Mouse (Mus musculus): ENCODE data around the gene Bco2. TPM values are rescaled to one million over a fixed set of nuclear protein-coding genes. Genes with fewer than 3 reads are reported as not detected.

Bco2 gene
- polyA plus RNA-seq, 1 experiment from 2014 or later, result 0.13 TPM

DNA sequence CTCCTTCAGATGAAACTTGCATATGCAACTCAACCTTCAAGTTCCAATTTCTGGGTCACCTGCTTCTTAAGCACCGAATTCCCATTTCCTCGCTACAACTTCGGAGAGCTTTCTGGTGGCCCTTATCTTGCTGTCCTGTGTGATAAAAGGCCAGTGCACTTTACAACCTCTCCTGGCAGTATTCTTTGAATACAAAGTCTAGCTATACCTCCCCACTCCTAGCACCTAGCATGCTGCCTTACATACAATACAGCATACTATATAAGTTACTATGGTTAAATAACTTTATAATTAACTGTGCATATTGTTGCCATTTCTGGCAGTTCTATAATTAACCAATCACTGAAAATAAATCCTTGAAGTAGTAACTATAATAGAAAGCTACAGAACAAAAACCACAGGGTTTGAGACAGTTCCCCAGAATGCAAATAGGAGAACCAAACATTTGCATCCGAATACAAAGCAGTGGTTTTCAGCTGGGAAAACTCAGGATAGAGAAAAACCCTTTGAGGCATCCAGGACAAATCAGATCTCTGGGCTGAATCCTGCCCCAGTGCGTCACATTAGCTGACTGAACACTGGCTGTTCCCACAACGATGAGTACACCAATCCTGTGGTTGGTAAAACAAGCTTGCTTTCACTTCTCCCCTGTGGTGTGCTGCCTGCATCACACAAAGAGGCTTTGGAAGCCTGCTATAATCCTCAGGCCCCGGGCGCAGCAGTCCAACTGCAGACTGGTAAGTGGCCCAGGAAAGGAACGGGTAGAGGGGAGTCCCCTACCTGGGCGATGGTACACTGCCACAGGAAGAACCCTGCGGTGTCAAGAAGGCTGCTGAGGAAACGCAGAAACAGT lies 514 bp downstream of the Bco2 start, which contains the start of gene Il18:
TSS of gene Il18 (plus strand) at position 587 of the 853 bp plus-strand sequence.
- no peak within 1 kb of the TSS for H3K4me3 ChIP-seq

DNA sequence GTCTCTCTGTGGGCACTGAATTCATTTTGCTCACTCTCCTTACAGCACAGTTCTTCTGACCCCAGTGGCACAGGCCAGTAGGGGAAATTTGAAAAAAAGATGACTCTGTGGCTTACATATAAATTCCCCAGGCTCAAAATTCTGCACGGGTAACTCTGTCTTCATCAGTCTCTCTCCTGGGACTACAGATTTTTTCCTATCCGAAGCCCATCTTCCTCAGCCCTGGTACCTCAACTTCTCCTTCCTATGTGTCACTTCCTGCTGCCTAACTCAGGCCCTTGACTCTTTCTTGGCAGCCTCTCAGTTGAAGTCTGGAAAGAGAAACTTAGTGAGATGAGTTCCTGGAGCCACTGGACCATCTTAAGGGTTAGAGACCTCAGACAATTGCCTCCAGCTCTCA lies 1.4 kb downstream of the Bco2 start:
- ATAC-seq (replicated peaks; ENCODE audit: insufficient number of reproducible peaks, insufficient read depth, low FRiP score, low read depth), result no peak
- Histone ChIP-seq H3K4me2 (no peak overlapping the region), H3K27me3 (no peaks in the 10 kb centered on the region), H3K4me3 (no peak overlapping the region), H3K9me3 (replicated peaks) (no peaks in the 10 kb centered on the region), H3K27ac (no peak overlapping the region), H3K36me3 (no peaks in the 10 kb centered on the region), H3K9ac (no peak overlapping the region), H3K4me1 (replicated peaks) (0 out of 2 replicates have a peak, but pooled peaks cover 2% of the 10 kb centered on the region)
- 49% methylated on average over 2 of the region's 2 CpGs for WGBS

More for the DNA sequence above, 514 bp downstream of the Bco2 start, which contains the start of gene Il18:
- Histone ChIP-seq H3K27ac (no peak within 1 kb of the TSS; the same call in 1 of the 2 replicates), H3K4me1 (replicated peaks) (0 out of 2 replicates have a peak, but pooled peaks cover 2% of the 10 kb centered on the region), H3K9me3 (replicated peaks) (no peaks in the 10 kb centered on the region), H3K36me3 (no peaks in the 10 kb centered on the region), H3K27me3 (0 out of 2 replicates have a peak, but pooled peaks cover 3% of the 10 kb centered on the region), H3K4me2 (peak within 1 kb of the TSS; percentile 36; the same call in 1 of the 2 replicates), H3K9ac (no peak within 1 kb of the TSS)
- no peak for ATAC-seq (replicated peaks; ENCODE audit: insufficient number of reproducible peaks, insufficient read depth, low FRiP score, low read depth)
- 20% methylated on average over 12 of the region's 12 CpGs for WGBS

DNA sequence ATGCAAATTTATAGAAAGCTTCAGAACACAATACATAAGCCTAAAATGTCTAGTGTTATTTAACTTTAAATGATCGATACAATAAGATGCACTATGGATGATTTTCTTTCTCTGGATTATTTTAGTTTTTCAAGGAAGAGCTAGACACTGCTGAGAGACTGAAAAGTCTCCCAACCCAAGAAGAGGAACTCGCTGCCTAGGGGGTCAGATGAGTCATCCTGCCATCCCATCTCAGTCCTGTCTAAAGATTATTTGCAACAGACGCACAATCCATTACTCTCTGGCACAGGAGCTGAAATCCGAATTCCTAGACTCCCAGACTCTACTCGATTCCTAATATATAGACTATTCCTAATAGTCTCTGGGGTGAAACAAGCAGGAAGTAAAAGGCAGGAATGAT lies 2.8 kb downstream of the Bco2 start:
- Histone ChIP-seq H3K4me1 (replicated peaks) (0 out of 2 replicates have a peak, but pooled peaks cover 2% of the 10 kb centered on the region), H3K36me3 (no peaks in the 10 kb centered on the region), H3K9me3 (replicated peaks) (no peaks in the 10 kb centered on the region), H3K9ac (no peak overlapping the region), H3K4me2 (no peak overlapping the region), H3K27me3 (no peaks in the 10 kb centered on the region), H3K27ac (no peak overlapping the region), H3K4me3 (no peak overlapping the region)
- ATAC-seq (replicated peaks; ENCODE audit: insufficient number of reproducible peaks, insufficient read depth, low FRiP score, low read depth), result no peak
- WGBS, result 66% methylated on average over 5 of the region's 5 CpGs

DNA sequence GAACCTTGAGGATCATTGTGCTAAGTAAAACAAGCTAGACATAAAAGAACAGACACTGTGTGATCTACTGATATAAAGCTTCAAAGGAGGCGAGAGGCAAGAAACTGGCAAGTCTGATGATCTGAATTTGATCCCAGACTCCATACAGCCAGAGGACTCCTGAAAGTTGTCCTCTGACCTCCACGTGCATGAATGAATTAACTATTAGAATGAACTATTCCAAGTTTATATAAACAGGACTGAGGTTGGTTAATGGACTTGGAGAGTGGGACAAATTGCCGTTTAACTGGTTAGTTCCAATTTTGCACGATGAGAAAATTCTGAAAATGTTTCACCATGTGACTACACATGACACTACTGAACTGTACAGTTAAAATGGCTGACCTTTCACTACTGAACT lies 6.0 kb downstream of the Bco2 start:
- Histone ChIP-seq H3K36me3 (no peaks in the 10 kb centered on the region), H3K27me3 (no peaks in the 10 kb centered on the region), H3K4me2 (no peak overlapping the region), H3K4me1 (replicated peaks) (no peaks in the 10 kb centered on the region), H3K4me3 (no peak overlapping the region), H3K9me3 (replicated peaks) (no peaks in the 10 kb centered on the region), H3K9ac (no peak overlapping the region), H3K27ac (no peak overlapping the region)
- no peak for ATAC-seq (replicated peaks; ENCODE audit: insufficient number of reproducible peaks, insufficient read depth, low FRiP score, low read depth)
- WGBS, result 81% methylated on average over 4 of the region's 4 CpGs

DNA sequence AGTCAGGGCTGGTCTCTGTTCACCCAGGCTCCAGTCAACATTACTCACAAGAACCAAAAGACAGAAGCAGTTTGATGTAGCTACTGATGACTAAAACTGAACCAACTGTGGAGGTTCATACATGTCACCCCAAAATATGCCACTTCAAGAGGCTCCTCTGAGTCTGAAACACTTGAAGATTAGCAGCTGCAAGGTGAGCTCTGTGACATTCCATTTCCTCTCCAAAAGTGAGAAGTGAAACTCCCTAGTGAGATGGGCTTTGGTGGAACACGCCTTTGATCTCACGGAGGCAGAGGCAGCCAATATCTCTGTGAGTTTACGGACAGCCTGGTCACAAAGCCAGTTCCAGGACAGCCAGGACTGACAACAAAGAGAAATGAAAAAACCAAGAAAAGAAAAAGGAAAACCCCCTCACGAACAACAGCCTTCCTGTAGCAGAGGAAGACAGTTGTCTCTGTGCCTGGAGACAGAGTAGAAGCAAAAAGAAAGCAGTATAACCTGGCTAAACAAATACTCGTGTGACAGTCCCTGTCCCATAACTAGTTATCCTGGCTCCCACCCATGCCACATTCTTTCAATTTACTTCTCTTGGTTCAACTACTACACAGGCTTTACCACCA lies 7.0 kb downstream of the Bco2 start:
- Histone ChIP-seq H3K4me2 (no peak overlapping the region), H3K36me3 (no peaks in the 10 kb centered on the region), H3K27ac (no peak overlapping the region), H3K9ac (no peak overlapping the region), H3K9me3 (replicated peaks) (no peaks in the 10 kb centered on the region), H3K4me1 (replicated peaks) (no peaks in the 10 kb centered on the region), H3K4me3 (no peak overlapping the region), H3K27me3 (no peaks in the 10 kb centered on the region)
- ATAC-seq (replicated peaks; ENCODE audit: insufficient number of reproducible peaks, insufficient read depth, low FRiP score, low read depth), result no peak
- 24% methylated on average over 5 of the region's 5 CpGs for WGBS

DNA sequence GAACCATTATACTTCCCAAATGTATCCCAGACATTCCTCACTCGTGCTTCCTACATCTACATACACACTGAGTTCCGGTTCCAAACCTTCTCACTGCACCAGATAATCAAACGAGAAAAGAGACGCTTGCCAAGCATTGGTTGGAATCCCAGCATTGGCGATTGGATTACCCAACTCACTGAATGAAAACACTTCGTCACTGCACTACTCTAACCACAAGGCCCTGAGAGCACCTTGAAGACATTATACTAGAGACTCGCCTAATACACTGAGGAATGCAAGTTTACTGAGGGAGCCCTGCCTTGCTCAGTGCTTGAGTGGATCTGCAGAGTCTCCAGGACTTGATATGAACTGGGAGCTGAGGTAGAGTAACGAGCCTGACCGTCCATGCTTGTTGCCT lies 12.6 kb downstream of the Bco2 start:
- Histone ChIP-seq H3K4me3 (no peak overlapping the region), H3K36me3 (no peaks in the 10 kb centered on the region), H3K4me1 (replicated peaks) (no peaks in the 10 kb centered on the region), H3K9me3 (replicated peaks) (no peaks in the 10 kb centered on the region), H3K9ac (no peak overlapping the region), H3K27ac (no peak overlapping the region), H3K27me3 (no peaks in the 10 kb centered on the region), H3K4me2 (no peak overlapping the region)
- ATAC-seq (replicated peaks; ENCODE audit: insufficient number of reproducible peaks, insufficient read depth, low FRiP score, low read depth), result no peak
- WGBS, result 64% methylated on average over 9 of the region's 9 CpGs

DNA sequence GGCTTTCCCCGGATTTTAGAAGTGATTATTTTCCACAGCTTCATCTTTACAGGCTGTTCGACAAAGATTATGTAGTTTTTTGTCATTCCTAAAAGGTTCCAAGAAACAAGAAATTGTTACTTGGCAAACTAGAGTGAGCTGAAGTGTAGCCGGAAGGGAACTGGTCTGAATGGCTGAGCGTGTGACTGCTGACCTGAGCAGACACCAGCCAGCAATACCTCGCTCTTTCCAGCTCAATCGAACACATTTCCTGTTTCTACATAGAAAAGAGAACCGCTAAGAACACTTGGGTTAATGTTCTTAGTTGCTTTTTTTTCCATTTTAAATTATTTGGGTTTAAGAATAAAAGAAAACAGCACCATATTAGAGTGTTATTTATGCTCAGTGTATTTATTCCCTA lies 14.8 kb downstream of the Bco2 start:
- Histone ChIP-seq H3K36me3 (no peaks in the 10 kb centered on the region), H3K27ac (no peak overlapping the region), H3K4me1 (replicated peaks) (no peaks in the 10 kb centered on the region), H3K4me2 (no peak overlapping the region), H3K9me3 (replicated peaks) (no peaks in the 10 kb centered on the region), H3K9ac (no peak overlapping the region), H3K27me3 (no peaks in the 10 kb centered on the region), H3K4me3 (no peak overlapping the region)
- 58% methylated on average over 7 of the region's 7 CpGs for WGBS
- ATAC-seq (replicated peaks; ENCODE audit: insufficient number of reproducible peaks, insufficient read depth, low FRiP score, low read depth), result no peak

DNA sequence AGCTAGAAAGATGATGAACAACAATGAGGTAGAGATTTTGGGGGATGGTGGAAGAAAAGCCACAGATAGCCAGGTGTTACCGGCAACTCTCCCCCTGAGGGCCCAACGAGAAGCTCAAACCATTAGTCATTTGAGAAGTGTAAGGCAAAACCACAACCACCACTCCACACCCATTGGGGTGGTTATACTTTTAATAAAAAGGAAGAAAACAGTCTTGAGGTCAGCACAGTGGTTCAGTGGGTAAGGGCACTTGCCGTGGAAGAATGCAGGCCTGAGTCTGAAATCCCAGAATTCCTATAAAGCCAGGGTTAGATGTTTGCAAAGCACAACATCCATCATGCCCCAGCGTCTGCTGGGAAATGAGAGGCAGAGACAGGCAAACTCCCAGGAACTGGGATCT lies 17.7 kb downstream of the Bco2 start:
- Histone ChIP-seq H3K9ac (no peak overlapping the region), H3K9me3 (replicated peaks) (no peaks in the 10 kb centered on the region), H3K36me3 (no peaks in the 10 kb centered on the region), H3K27me3 (no peaks in the 10 kb centered on the region), H3K4me3 (no peak overlapping the region), H3K4me2 (no peak overlapping the region), H3K27ac (no peak overlapping the region), H3K4me1 (replicated peaks) (no peaks in the 10 kb centered on the region)
- ATAC-seq (replicated peaks; ENCODE audit: insufficient number of reproducible peaks, insufficient read depth, low FRiP score, low read depth), result no peak
- WGBS, result 58% methylated on average over 4 of the region's 4 CpGs

DNA sequence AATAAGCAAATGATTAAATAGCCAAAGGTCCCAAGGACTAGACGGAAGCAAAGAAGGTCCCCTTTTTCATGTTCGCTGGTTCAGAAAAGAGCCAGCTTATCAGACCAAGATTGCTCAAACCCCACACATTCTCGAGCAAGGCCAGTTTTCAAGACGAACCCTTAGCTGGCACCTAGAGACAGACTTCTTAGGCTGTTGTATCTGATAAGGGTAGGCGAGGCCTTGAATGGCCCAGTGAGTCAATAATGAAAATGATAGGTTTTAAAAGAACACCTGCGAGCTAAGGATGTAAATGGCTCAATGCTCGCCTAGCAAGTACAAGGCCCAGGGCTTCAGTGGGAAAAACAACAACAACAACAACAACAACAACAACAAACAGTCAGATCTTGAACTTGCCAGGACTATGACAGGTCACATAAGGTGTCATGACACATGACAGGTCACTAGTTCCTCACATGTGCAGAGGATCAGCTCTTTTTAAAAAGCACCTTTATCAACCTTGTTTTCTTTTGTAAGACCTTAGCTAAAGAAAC lies 18.3 kb downstream of the Bco2 start:
- Histone ChIP-seq H3K4me2 (no peak overlapping the region), H3K4me1 (replicated peaks) (no peaks in the 10 kb centered on the region), H3K4me3 (no peak overlapping the region), H3K9ac (no peak overlapping the region), H3K27ac (no peak overlapping the region), H3K27me3 (no peaks in the 10 kb centered on the region), H3K36me3 (no peaks in the 10 kb centered on the region), H3K9me3 (replicated peaks) (no peaks in the 10 kb centered on the region)
- 63% methylated on average over 7 of the region's 7 CpGs for WGBS
- ATAC-seq (replicated peaks; ENCODE audit: insufficient number of reproducible peaks, insufficient read depth, low FRiP score, low read depth), result no peak

DNA sequence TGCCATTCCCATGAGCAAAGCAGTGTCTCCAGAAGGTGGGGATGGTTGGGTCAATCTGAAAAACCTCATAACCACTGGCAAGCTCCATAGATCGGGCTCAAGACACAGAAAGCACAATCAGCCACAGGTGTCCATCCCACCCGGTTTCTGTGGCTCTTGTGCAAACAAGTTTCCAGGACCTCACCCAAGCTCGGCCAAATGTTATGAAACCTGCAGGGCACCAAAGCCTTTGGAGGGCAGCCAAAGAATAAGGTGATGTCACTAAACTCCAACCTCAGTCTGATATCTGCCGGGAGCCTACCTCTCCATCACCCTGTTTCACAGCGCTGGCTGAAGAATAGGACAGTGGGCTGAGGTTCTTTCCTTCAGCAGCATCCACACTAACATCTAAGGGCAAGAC lies 19.1 kb downstream of the Bco2 start:
- no peaks in the 10 kb centered on the region for H3K36me3 ChIP-seq
- H3K9ac ChIP-seq, result no peak overlapping the region
- no peak for ATAC-seq (replicated peaks; ENCODE audit: insufficient number of reproducible peaks, insufficient read depth, low FRiP score, low read depth)
- 64% methylated on average over 5 of the region's 5 CpGs for WGBS
- no peak overlapping the region for H3K27ac ChIP-seq
- H3K27me3 ChIP-seq, result no peaks in the 10 kb centered on the region
- no peaks in the 10 kb centered on the region for H3K9me3 ChIP-seq (replicated peaks)
- no peaks in the 10 kb centered on the region for H3K4me1 ChIP-seq (replicated peaks)
- no peak overlapping the region for H3K4me3 ChIP-seq
- H3K4me2 ChIP-seq, result no peak overlapping the region

DNA sequence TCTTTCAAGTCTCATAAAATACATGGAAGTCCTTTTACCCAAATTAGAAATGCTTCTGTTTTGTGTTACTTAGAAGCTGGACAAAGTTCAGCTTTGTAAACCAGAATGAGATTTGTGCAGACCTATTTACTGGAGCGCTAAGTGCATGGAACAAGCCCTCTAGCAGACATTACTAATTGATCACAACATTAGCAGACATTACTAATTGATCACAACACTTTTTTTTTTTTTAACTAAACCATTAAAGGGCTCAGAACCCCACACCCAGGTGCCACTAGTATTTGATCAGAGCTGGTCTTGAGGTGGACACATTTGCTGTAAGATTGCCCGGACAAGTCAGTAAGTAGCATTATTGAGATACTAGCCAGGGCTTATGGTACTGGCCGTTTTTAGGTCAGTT lies 21.2 kb downstream of the Bco2 start:
- H3K9ac ChIP-seq, result no peak overlapping the region
- H3K36me3 ChIP-seq, result no peaks in the 10 kb centered on the region
- ATAC-seq (replicated peaks; ENCODE audit: insufficient number of reproducible peaks, insufficient read depth, low FRiP score, low read depth), result no peak
- H3K27ac ChIP-seq, result no peak overlapping the region
- no peaks in the 10 kb centered on the region for H3K9me3 ChIP-seq (replicated peaks)
- no peak overlapping the region for H3K4me3 ChIP-seq
- no peaks in the 10 kb centered on the region for H3K4me1 ChIP-seq (replicated peaks)
- no peak overlapping the region for H3K4me2 ChIP-seq
- WGBS, result 72% methylated on average over 3 of the region's 3 CpGs
- H3K27me3 ChIP-seq, result no peaks in the 10 kb centered on the region
